Mouse (Mus musculus): ENCODE data around the gene Plekha5. TPM values are rescaled to one million over a fixed set of nuclear protein-coding genes. Genes with fewer than 3 reads are reported as not detected.

Plekha5 gene
- polyA plus RNA-seq, 1 experiment = 19.0 TPM

DNA sequence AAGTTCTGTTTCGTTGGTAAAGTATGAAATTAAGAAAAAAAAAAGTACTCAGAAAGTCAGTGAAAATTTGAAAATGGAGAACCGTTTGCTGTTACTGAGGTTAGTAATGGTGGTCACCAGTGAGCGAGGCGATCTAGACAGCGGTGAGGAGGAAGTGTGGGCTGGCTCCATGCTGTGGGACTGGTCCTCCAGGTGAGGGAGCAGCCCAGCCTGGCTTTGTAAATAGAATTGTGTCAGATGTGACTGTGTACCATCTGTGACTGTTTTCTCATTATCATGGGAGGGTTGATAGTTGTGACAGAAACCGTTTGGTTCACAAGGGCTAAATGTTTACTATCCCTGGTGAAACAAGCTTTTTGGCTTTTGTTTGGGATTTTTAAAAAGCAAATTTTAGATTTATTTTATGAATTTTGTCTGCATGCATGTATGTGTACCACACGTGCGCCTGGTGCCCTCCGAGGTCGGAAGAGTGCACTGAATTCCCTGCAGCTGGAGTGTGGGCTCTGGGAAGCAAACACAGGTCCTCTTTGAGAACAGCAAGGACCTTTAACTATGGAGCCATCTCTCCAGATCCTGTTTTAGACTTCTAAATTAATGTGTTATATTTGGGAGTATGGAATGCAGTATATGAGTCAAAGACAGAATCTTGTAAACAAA is 56.7 kb downstream of the Plekha5 start:
- no peaks in the 10 kb centered on the region for H3K36me3 ChIP-seq (ENCODE audit: control insufficient read depth, insufficient read depth, low read length)
- TF ChIP-seq CTCF (IDR thresholded peaks at IDR 0.05; ENCODE audit: extremely low read depth, insufficient read length, insufficient replicate concordance, low read depth, low read length) = no peak
- TF ChIP-seq POLR2A (IDR thresholded peaks at IDR 0.05; ENCODE audit: low read depth, low read length) = no peak
- H3K4me3 ChIP-seq (ENCODE audit: low read depth, low read length) = no peak overlapping the region
- 84% methylated on average over 10 of the region's 10 CpGs for WGBS
- no peak overlapping the region for H3K27ac ChIP-seq (ENCODE audit: insufficient read depth, low read depth, low read length)
- no peaks in the 10 kb centered on the region for H3K27me3 ChIP-seq (ENCODE audit: control insufficient read depth, insufficient read depth, low read length)
- H3K4me1 ChIP-seq (ENCODE audit: control insufficient read depth, insufficient read depth, insufficient read length, low read length) = 0 out of 2 replicates have a peak, but pooled peaks cover 2% of the 10 kb centered on the region

GRCm38 (mm10) chr6:140481701-140482460 is 58.0 kb downstream of the Plekha5 start:
- Histone ChIP-seq H3K4me3 (ENCODE audit: low read depth, low read length) (no peak overlapping the region), H3K27me3 (ENCODE audit: control insufficient read depth, insufficient read depth, low read length) (no peaks in the 10 kb centered on the region)
- WGBS = 54% methylated on average over 7 of the region's 7 CpGs

DNA sequence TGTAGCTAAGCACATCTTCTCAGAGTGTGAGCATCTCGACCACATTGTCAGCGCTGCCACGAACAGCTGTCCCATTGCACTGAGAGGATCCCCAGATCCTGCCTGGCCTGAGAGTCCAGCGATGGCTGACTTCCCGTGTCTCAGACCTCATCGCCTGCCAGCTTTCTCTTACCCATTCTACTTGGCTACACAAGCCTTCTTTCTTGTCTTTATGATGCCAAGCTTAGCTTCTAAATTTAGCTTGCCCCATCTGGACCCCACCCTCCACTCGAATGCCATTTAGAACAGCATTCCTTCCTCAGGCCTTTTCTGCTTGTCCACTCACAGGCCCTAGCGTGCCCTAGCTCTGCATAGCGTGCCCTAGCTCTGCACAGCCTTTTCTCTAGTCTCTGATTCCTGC is 60.3 kb downstream of the Plekha5 start:
- WGBS = 74% methylated on average over 9 of the region's 9 CpGs
- no peaks in the 10 kb centered on the region for H3K36me3 ChIP-seq (ENCODE audit: control insufficient read depth, insufficient read depth, low read length)
- no peaks in the 10 kb centered on the region for H3K27me3 ChIP-seq (ENCODE audit: control insufficient read depth, insufficient read depth, low read length)
- H3K27ac ChIP-seq (ENCODE audit: insufficient read depth, low read depth, low read length) = no peak overlapping the region
- no peak overlapping the region for H3K4me3 ChIP-seq (ENCODE audit: low read depth, low read length)
- no peak for TF ChIP-seq POLR2A (IDR thresholded peaks at IDR 0.05; ENCODE audit: low read depth, low read length)
- peaks cover 9% of the 10 kb centered on the region; the same call in 1 of the 2 replicates for H3K4me1 ChIP-seq (ENCODE audit: control insufficient read depth, insufficient read depth, insufficient read length, low read length)

More at GRCm38 (mm10) chr6:140481701-140482460, 58.0 kb downstream of the Plekha5 start:
- Histone ChIP-seq H3K4me1 (ENCODE audit: control insufficient read depth, insufficient read depth, insufficient read length, low read length) (0 out of 2 replicates have a peak, but pooled peaks cover 2% of the 10 kb centered on the region), H3K27ac (ENCODE audit: insufficient read depth, low read depth, low read length) (no peak overlapping the region), H3K36me3 (ENCODE audit: control insufficient read depth, insufficient read depth, low read length) (no peaks in the 10 kb centered on the region)
- no peak for TF ChIP-seq POLR2A (IDR thresholded peaks at IDR 0.05; ENCODE audit: low read depth, low read length)

- Histone ChIP-seq H3K27me3 (ENCODE audit: control insufficient read depth, insufficient read depth, low read length) (no peaks in the 10 kb centered on the region), H3K4me1 (ENCODE audit: control insufficient read depth, insufficient read depth, insufficient read length, low read length) (peaks cover 9% of the 10 kb centered on the region; the same call in 1 of the 2 replicates), H3K4me3 (ENCODE audit: low read depth, low read length) (no peak overlapping the region), H3K27ac (ENCODE audit: insufficient read depth, low read depth, low read length) (no peak overlapping the region), H3K36me3 (ENCODE audit: control insufficient read depth, insufficient read depth, low read length) (no peaks in the 10 kb centered on the region)
- no peak for TF ChIP-seq POLR2A (IDR thresholded peaks at IDR 0.05; ENCODE audit: low read depth, low read length)
- TF ChIP-seq CTCF (IDR thresholded peaks at IDR 0.05; ENCODE audit: extremely low read depth, insufficient read length, insufficient replicate concordance, low read depth, low read length) = no peak
- 84% methylated on average over 6 of the region's 6 CpGs for WGBS
Observed at GRCm38 (mm10) chr6:140485636-140486035, 61.8 kb downstream of the Plekha5 start.

DNA sequence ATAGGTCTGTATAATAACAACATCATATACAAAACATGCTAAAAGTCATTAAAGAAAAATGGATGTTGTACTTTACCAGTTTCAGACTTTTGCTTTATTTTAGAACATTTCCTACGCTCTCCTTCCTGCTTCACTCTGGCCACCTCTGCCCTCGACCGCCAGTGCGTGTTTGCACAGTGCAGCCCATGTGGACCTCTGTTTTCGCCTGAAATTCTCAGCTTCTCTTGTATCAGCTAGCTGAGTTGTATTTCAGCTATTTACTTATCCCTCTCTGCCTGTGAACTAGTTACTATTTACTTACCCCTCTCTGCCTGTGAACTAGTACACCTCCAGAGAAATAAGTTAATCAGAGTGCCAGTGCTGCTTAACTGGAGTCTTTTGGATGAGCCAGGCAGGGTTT is 62.8 kb downstream of the Plekha5 start:
- H3K27ac ChIP-seq (ENCODE audit: insufficient read depth, low read depth, low read length) = no peak overlapping the region
- no peak for TF ChIP-seq CTCF (IDR thresholded peaks at IDR 0.05; ENCODE audit: extremely low read depth, insufficient read length, insufficient replicate concordance, low read depth, low read length)
- TF ChIP-seq POLR2A (IDR thresholded peaks at IDR 0.05; ENCODE audit: low read depth, low read length) = no peak
- WGBS = 93% methylated on average over 5 of the region's 5 CpGs
- no peaks in the 10 kb centered on the region for H3K27me3 ChIP-seq (ENCODE audit: control insufficient read depth, insufficient read depth, low read length)
- no peak overlapping the region for H3K4me3 ChIP-seq (ENCODE audit: low read depth, low read length)
- peaks cover 9% of the 10 kb centered on the region; the same call in 1 of the 2 replicates for H3K4me1 ChIP-seq (ENCODE audit: control insufficient read depth, insufficient read depth, insufficient read length, low read length)
- no peaks in the 10 kb centered on the region for H3K36me3 ChIP-seq (ENCODE audit: control insufficient read depth, insufficient read depth, low read length)

DNA sequence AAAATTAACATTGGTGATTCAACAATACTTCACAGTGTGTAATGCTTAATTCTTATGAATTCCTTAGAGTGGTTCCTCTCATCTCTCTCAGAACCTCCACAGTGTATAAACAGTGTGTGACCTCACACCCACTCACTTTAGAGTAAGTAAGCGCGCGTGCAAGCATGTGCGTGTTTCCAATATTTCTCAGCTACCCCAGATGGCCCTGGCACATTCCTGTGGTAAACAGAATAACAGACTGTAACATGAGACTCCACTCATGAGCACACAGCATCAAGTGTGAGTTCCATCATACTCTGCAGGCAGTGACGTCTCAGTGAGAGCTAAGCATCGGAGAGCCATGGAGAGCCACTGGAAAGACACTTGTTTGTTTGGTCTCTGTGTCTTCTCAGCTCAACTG is 63.6 kb downstream of the Plekha5 start:
- Histone ChIP-seq H3K27ac (ENCODE audit: insufficient read depth, low read depth, low read length) (no peak overlapping the region), H3K4me3 (ENCODE audit: low read depth, low read length) (no peak overlapping the region), H3K4me1 (ENCODE audit: control insufficient read depth, insufficient read depth, insufficient read length, low read length) (peaks cover 9% of the 10 kb centered on the region; the same call in 1 of the 2 replicates), H3K27me3 (ENCODE audit: control insufficient read depth, insufficient read depth, low read length) (no peaks in the 10 kb centered on the region), H3K36me3 (ENCODE audit: control insufficient read depth, insufficient read depth, low read length) (no peaks in the 10 kb centered on the region)
- TF ChIP-seq POLR2A (IDR thresholded peaks at IDR 0.05; ENCODE audit: low read depth, low read length) (no peak), CTCF (IDR thresholded peaks at IDR 0.05; ENCODE audit: extremely low read depth, insufficient read length, insufficient replicate concordance, low read depth, low read length) (no peak)
- 86% methylated on average over 6 of the region's 6 CpGs for WGBS

- Histone ChIP-seq H3K4me3 (ENCODE audit: low read depth, low read length) (no peak overlapping the region), H3K4me1 (ENCODE audit: control insufficient read depth, insufficient read depth, insufficient read length, low read length) (peaks cover 9% of the 10 kb centered on the region; the same call in 1 of the 2 replicates), H3K36me3 (ENCODE audit: control insufficient read depth, insufficient read depth, low read length) (0 out of 2 replicates have a peak, but pooled peaks cover 4% of the 10 kb centered on the region), H3K27me3 (ENCODE audit: control insufficient read depth, insufficient read depth, low read length) (no peaks in the 10 kb centered on the region), H3K27ac (ENCODE audit: insufficient read depth, low read depth, low read length) (no peak overlapping the region)
- WGBS = 56% methylated on average over 3 of the region's 3 CpGs
- TF ChIP-seq POLR2A (IDR thresholded peaks at IDR 0.05; ENCODE audit: low read depth, low read length) (no peak), CTCF (IDR thresholded peaks at IDR 0.05; ENCODE audit: extremely low read depth, insufficient read length, insufficient replicate concordance, low read depth, low read length) (no peak)
Observed at GRCm38 (mm10) chr6:140488673-140489072, 64.8 kb downstream of the Plekha5 start.
